Mouse (Mus musculus): ENCODE data around the gene Cpsf6.
A peak's percentile ranks its signal among the peaks of the same experiment; 100 is the strongest.

The Cpsf6 gene

DNA sequence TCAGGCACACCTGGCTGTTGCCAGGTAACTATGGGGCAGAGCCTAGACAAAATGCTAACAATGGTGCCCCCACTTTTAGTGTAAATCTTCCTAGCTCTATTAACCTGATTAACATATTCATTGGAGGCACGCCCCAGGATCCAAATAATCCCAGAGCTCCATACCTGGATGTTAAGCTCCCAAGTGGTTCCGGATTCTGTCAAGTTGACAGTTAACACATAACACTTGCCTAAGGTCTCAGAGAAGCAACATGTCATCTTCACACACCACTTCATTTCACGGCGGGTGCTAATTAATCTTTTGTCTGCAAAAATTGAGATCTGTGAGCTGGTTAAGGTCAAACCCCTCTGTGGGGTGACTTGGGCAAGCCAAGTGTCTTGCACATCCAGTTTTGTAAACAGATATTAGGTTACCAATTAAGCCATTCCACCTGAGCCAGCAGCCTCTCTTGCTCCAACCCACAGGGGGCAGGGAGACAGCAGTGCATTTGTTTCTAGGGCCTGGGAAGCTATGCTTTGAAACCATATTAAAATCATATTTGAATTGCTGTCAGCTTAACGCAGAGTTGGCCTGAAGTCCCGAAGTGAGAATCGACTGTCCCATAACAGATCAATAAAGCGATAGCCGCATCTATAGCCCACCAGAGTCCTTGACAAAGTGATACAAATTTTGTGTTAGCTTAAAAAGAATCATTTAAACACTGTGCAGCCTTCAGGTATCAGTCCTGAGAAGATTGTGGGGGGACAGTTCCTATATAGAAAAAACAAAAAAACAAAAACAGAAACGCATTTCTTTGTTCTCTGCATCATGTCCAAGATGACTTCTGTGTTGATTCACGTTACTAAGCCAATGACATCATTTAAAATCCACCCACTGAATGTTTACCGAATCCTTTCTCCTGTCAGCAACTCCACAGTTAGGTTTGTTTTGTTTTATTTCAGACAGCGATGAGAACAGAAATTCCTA, 34.0 kb upstream of the Cpsf6 start:
- DNase-seq: no peak

- no peak for DNase-seq
Measured at GRCm38 (mm10) chr10:117412474-117413057, 32.8 kb upstream of the Cpsf6 start.

DNA sequence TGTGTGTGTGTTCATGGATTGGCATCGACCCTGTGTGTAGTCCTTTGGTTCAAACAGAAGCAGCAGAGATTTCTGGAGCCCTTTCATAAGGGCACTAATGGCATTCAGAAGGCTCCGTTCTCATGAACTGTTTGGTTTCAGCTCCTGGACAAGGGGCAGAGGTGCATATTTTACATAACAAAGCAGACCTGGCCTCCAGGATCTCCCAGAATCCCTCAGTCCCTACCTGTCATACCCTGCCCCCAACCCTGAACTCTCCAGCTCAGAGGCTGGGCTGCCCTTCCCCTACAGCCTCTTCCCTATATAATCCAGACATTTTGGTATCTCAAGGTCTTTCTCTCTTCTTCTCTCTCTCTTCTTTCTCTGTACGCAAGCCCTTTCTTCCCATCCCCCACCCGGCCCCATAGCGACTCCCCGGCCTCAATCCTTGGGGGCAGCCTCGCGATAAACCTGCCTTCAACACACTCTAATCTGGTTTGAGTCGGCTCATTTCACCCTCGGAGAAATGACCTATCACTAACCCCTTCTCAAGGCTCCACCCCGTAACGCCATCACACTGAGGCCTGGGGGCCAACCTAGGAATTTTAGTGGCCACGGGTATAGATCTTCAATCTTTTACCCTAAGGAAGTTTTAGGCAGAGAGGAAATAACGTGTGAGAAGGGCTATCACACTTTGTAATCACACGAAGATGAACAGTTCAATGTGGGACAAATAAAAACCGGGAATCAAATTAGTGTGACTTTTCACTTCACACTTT, 32.1 kb upstream of the Cpsf6 start:
- no peak for DNase-seq

GRCm38 (mm10) chr10:117411131-117411530, 31.3 kb upstream of the Cpsf6 start:
- no peak for DNase-seq

GRCm38 (mm10) chr10:117410481-117411048, 30.8 kb upstream of the Cpsf6 start:
- DNase-seq: no peak

DNA sequence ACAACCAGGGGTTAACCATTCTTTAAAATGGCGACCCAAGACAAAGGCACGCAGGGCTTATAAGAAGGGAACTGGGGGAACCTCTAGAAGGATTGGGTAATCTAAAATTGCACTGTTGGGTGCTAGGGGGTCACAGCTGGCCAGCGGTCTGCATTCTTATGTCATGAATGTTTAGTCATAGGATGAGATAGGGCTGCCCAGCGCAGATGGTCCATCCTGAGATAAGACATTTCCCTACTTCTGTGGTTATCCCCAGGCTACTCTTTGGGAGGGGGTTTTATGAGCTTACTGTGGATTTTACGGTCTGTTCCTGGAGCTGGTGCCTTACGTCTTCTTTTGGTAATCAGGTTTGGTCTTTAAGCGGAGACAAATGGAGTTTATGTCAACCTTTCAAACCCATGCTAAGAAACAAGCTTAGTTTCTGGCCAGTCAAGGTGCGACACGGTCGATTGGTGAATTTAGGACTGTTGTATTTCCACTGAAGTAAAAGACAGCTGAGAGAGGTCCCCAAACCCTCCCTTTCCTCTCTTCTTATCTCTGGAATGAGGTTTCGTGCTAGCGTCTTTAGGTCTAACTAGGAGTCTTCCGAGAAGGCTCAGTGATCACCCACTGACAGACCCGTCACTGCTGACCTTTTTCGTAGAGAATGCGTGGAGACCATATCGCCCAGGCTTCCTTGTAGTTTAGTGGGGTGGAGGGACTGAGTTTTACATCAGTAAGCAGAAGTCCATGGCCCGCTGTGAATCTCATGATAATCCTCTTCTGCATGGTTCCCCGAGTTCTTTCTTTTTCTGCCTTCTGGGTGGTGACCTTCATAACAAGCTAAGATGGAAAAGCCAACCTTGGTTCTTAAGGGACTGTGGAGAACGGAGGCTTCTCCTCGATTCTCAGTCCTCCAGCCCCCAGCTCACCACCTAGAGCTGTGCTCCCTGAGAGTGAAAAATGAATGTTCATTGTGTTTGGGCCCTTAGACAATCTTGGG, 29.8 kb upstream of the Cpsf6 start:
- DNase-seq: no peak

DNA sequence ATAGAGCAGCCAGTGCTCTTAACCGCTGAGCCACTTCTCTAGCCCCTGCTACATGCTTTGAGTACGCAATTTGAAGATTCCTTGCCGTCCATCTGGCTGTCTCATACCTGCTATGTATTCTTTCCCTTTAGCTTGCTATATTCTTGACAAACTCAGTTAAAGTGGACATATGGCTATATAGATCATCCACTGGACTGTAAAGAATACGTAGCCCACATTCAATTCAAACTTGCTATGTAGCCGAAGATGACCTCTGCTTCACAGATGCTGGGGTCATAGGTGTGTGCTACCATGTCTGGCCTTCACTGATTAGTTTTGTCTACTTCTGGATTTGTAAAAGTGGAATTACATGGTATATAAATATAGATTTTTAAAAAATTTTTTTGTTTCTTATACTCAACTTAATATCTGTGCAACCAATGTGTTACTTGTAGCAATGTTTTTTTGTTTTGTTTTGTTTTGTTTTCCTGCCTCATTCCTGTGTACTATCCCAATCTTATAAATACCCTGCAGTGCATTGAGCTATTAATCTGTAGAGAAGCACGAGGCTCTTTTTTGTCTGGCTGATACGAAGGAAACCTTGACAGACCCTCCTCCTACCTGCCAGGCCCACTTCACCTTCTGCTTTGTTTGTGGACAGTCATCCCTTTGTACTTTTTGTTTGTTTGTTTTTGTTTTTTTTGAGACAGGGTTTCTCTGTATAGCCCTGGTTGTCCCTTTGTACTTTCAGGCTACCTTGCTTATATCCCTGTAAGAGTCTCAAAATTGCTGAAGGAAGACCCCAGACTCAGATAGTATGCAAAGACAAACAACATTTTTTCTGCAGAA, 28.9 kb upstream of the Cpsf6 start:
- no peak for DNase-seq

GRCm38 (mm10) chr10:117407734-117408288, 28.0 kb upstream of the Cpsf6 start:
- no peak for DNase-seq

DNA sequence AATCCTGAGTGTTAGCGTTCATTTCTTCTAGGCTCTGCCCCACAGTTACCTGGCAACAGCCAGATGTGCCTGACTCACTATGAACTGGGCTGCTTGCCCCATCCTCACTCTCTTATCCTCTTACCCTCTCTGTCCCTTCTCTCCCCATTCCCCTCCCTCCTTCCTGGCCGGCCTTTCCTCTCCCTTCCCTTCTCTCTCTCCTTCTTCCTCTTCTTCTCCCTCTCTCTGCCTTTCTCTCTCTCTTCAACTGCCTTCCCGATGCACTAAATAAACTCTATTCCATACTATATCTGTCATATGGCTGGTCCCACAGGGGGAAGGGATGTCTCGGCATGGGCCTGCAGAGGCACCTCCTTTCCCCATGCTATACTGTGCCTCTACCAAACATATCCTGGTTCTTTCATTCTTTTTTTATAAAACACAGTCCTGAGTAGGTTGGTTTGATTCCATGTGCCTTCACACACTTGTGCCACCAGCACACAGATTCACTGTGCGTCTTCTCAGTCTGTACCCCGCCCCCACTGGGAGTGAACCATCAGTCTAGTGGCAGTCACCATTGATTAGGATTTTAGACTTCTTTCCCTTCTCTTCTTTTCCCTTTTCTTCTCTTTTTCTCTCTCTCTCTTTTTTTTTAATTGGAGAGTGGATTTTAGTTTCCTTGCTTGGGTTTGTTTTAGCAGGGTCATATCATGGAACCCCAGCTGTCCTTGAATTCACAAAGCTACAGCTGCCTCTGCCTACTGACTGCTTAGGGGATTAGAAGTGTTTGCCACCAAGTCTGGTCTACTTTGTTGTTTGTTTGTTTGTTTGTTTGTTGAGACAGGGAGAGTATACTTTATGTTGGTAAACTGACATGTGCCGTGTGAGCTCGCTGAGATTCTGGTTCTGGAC, 27.3 kb upstream of the Cpsf6 start:
- DNase-seq: no peak

GRCm38 (mm10) chr10:117406283-117406588, 26.4 kb upstream of the Cpsf6 start:
- DNase-seq: no peak

GRCm38 (mm10) chr10:117405526-117406282, 25.9 kb upstream of the Cpsf6 start:
- DNase-seq: no peak

- DNase-seq: no peak
Measured at GRCm38 (mm10) chr10:117404384-117404783, 24.6 kb upstream of the Cpsf6 start.

DNA sequence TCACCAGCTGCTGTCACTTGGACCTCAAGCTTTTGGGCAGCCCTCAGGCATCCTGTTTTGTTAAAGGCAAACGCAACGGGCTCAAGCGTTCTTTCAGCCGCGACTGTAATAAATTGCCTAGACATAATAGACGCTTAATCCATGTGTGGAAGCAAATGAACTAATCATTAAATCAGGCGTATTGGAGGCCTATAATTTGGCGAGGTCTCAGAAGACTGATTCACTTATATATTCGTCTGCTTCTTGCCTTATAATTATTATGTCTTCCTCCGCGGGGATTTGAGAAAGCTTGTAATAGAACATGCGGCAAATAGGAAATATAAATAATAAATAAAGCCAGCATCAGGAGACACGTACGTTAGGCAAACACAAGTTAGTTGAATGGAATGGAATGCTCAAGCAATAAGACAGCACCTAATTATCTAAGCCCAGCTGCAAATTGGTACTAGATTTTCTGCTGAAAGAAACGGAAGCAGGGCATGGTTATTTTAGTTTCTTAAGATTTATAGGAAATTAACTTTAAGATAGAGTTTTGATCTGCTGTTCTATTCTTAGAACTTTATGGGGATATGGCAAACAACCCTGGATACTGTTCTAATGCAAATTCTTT, 23.6 kb upstream of the Cpsf6 start:
- no peak for DNase-seq

DNA sequence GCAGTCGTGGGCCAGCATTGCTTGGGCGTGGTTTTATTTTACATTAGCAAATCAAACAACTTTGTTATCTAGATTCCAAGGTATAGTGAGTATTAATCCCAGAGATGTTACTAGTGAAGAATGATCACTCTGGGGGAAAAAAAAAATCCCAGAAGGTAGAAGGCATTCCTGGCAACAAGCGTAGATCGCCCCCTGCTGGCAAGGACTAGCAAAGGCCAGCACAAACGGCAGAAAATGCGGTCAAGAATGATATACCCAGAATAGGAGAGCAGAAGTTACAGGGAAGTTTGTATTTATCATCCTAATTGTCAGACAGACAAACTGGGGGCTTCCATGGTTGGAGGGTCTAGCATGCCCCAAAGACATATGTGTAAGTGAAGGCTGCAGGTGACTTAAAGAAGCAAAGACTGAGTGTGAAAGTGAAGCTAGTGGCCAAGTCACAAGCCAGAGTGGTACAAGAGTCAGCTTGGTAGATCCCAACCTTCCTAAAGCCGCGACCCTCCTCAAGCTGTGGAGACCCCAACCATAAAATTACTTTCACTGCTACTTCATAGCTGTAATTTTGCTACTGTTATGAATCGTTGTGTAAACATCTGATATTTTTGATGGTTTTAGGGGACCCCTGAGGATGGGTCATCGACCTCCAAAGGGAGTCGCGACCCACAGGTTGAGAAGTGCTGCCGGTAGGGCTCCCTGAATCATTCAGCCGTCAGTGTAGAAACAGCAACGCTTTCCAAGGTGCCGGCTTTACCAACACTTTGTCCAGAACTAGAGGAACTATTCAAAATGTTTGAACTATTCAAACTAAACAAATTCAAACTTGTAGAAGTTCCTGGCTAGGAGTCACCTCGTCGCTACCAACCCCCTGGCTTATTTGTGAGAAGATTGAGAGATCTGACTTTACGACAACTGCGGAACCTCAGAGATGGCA, 22.9 kb upstream of the Cpsf6 start:
- peak; percentile 75 to 77 for DNase-seq

GRCm38 (mm10) chr10:117401364-117401763, 21.5 kb upstream of the Cpsf6 start:
- DNase-seq: no peak

- no peak for DNase-seq
Measured at GRCm38 (mm10) chr10:117400246-117400954, 20.6 kb upstream of the Cpsf6 start.

- no peak for DNase-seq
Measured at GRCm38 (mm10) chr10:117399839-117400238, 20.0 kb upstream of the Cpsf6 start.
